Mouse (Mus musculus) bone marrow macrophage, adult 2 months (primary cell): Measurements from ENCODE around the gene Padi2.

Source experiments
- CTCF ChIP-seq: IDR thresholded peaks from 2 replicates; pipeline ENCODE4 v1.5.1; 2012; ENCODE audit warnings: low read depth, mild to moderate bottlenecking, low read length, moderate library complexity
- POLR2A ChIP-seq: IDR thresholded peaks from 2 replicates; pipeline ENCODE4 v1.6.1; 2012; ENCODE audit warnings: mild to moderate bottlenecking, low read depth, low read length, borderline replicate concordance

- TF ChIP-seq CTCF = no peak
- TF ChIP-seq POLR2A = no peak
These were observed 3.4 kb downstream of the Padi2 start for GRCm38 (mm10) chr4:140909536-140909935.
